Mouse (Mus musculus): ENCODE data around the gene Pf4. TPM values are rescaled to one million over a fixed set of nuclear protein-coding genes. Genes with fewer than 3 reads are reported as not detected.

The Pf4 gene
- total RNA-seq (2017) = 138 and 211 TPM in 2 replicates

GRCm38 (mm10) chr5:90771880-90772653, at the start of gene Pf4:
Pf4 (plus strand) TSS chr5:90772435.
- peak; percentile 73 for ATAC-seq (replicated peaks; ENCODE audit: low read depth, poor library complexity, severe bottlenecking)

- ATAC-seq (replicated peaks; ENCODE audit: low read depth, poor library complexity, severe bottlenecking) = peak; percentile 63; the same call in 1 of the 2 replicates
These were observed 49.6 kb upstream of the Pf4 start for GRCm38 (mm10) chr5:90722656-90723055.

GRCm38 (mm10) chr5:90728254-90728653, 44.0 kb upstream of the Pf4 start:
- no peak for ATAC-seq (replicated peaks; ENCODE audit: low read depth, poor library complexity, severe bottlenecking)

GRCm38 (mm10) chr5:90731480-90731879, 40.8 kb upstream of the Pf4 start:
- ATAC-seq (replicated peaks; ENCODE audit: low read depth, poor library complexity, severe bottlenecking) = peak; percentile 32; the same call in 1 of the 2 replicates

- ATAC-seq (replicated peaks; ENCODE audit: low read depth, poor library complexity, severe bottlenecking) = peak; percentile 99
These were observed 30.2 kb upstream of the Pf4 start for GRCm38 (mm10) chr5:90742029-90742428.

GRCm38 (mm10) chr5:90753934-90754333, 18.3 kb upstream of the Pf4 start:
- no peak for ATAC-seq (replicated peaks; ENCODE audit: low read depth, poor library complexity, severe bottlenecking)

GRCm38 (mm10) chr5:90758020-90758605, 14.1 kb upstream of the Pf4 start:
- ATAC-seq (replicated peaks; ENCODE audit: low read depth, poor library complexity, severe bottlenecking) = peak; percentile 27

- ATAC-seq (replicated peaks; ENCODE audit: low read depth, poor library complexity, severe bottlenecking) = peak; percentile 31
These were observed 12.9 kb upstream of the Pf4 start, which contains the start of gene Cxcl5 for GRCm38 (mm10) chr5:90759077-90760065. Cxcl5 (plus strand) TSS chr5:90759360.

- no peak for ATAC-seq (replicated peaks; ENCODE audit: low read depth, poor library complexity, severe bottlenecking)
These were observed 11.9 kb upstream of the Pf4 start for GRCm38 (mm10) chr5:90760303-90760702.

- ATAC-seq (replicated peaks; ENCODE audit: low read depth, poor library complexity, severe bottlenecking) = no peak
These were observed 11.4 kb upstream of the Pf4 start for GRCm38 (mm10) chr5:90760844-90761243.

- no peak for ATAC-seq (replicated peaks; ENCODE audit: low read depth, poor library complexity, severe bottlenecking)
These were observed 10.4 kb upstream of the Pf4 start for GRCm38 (mm10) chr5:90761834-90762233.

GRCm38 (mm10) chr5:90763912-90764665, 8.1 kb upstream of the Pf4 start:
- no peak for ATAC-seq (replicated peaks; ENCODE audit: low read depth, poor library complexity, severe bottlenecking)

GRCm38 (mm10) chr5:90765821-90766606, 6.2 kb upstream of the Pf4 start:
- peak; percentile 39; the same call in 1 of the 2 replicates for ATAC-seq (replicated peaks; ENCODE audit: low read depth, poor library complexity, severe bottlenecking)

- no peak for ATAC-seq (replicated peaks; ENCODE audit: low read depth, poor library complexity, severe bottlenecking)
These were observed 4.0 kb upstream of the Pf4 start, which contains the start of gene Ppbp for GRCm38 (mm10) chr5:90768218-90768617. Ppbp (plus strand) TSS chr5:90768518.

GRCm38 (mm10) chr5:90771369-90771768, 866 bp upstream of the Pf4 start:
- peak; percentile 21; the same call in 1 of the 2 replicates for ATAC-seq (replicated peaks; ENCODE audit: low read depth, poor library complexity, severe bottlenecking)

- ATAC-seq (replicated peaks; ENCODE audit: low read depth, poor library complexity, severe bottlenecking) = peak; percentile 45
These were observed 3.3 kb downstream of the Pf4 start for GRCm38 (mm10) chr5:90775562-90775961.

- ATAC-seq (replicated peaks; ENCODE audit: low read depth, poor library complexity, severe bottlenecking) = no peak
These were observed 5.4 kb downstream of the Pf4 start for GRCm38 (mm10) chr5:90777621-90778020.

GRCm38 (mm10) chr5:90778856-90779255, 6.6 kb downstream of the Pf4 start:
- ATAC-seq (replicated peaks; ENCODE audit: low read depth, poor library complexity, severe bottlenecking) = no peak

- ATAC-seq (replicated peaks; ENCODE audit: low read depth, poor library complexity, severe bottlenecking) = no peak
These were observed 11.5 kb downstream of the Pf4 start for GRCm38 (mm10) chr5:90783697-90784096.
